In genomic region chr12:82168820-82169533, GRCm38 (mm10) we compare ENCODE assay signal across 8 mouse cellular contexts. TPM values are rescaled to one million over a fixed set of nuclear protein-coding genes. Genes with fewer than 3 reads are reported as not detected.
DNase-seq lines count a peak whose midpoint lies in the region; ATAC-seq and TF ChIP-seq lines count a peak whose summit lies in the region.

Sipa1l1 (plus strand) TSS chr12:82169320.

- H3K4me3 ChIP-seq in CH12.LX (replicated peaks in 1 of 3; ENCODE audit: low read depth in 2 of 3, low read length in 2 of 3, poor library complexity in 1 of 3), result peak within 1 kb of the TSS; percentile 75 to 82 (median 82)
- H3K4me3 ChIP-seq in forebrain, embryonic 12.5 days (replicated peaks), result peak within 1 kb of the TSS; percentile 89
- peak within 1 kb of the TSS; percentile 76 for H3K4me3 ChIP-seq in heart, postnatal 0 days (ENCODE audit: low read depth, low read length)
- H3K4me3 ChIP-seq in liver, embryonic 16.5 days (ENCODE audit: low read depth, low read length), result peak within 1 kb of the TSS; percentile 74
- H3K4me3 ChIP-seq in neural tube, embryonic 13.5 days, result peak within 1 kb of the TSS; percentile 86
- H3K4me3 ChIP-seq in testis, adult 2 months (ENCODE audit: control insufficient read depth, low read depth, low read length), result peak within 1 kb of the TSS; percentile 94

- dilution Hi-C loops in CH12.LX (cut with MboI; ENCODE audit: extremely low pct_ligation_motif_present, extremely low pct_unique_long_range_greater_than_20kb, low sequenced_read_pairs), result no loop called here

- in situ Hi-C loops in CH12.LX (cut with MboI; ENCODE audit: low pct_ligation_motif_present, low pct_unique_long_range_greater_than_20kb, low sequenced_read_pairs), result loop anchor here (10.0 kb wide), 1 partner anchor 306 kb away; no protein-coding TSS in a partner anchor

- peak; percentile 58 for TF ChIP-seq POLR2A in CH12.LX (IDR thresholded peaks at IDR 0.05; ENCODE audit: low read depth, low read length)
- TF ChIP-seq POLR2A in testis, adult 2 months (IDR thresholded peaks at IDR 0.05; ENCODE audit: control insufficient read depth, low read depth, low read length), result peak; percentile 81

- peak within 1 kb of the TSS; percentile 20; the same call in 1 of the 2 replicates for H3K27ac ChIP-seq in CH12.LX (ENCODE audit: insufficient read depth, low read depth)
- H3K27ac ChIP-seq in forebrain, embryonic 12.5 days, result peak within 1 kb of the TSS; percentile 98
- peak within 1 kb of the TSS; percentile 84 for H3K27ac ChIP-seq in heart, postnatal 0 days (ENCODE audit: low read depth)
- peak within 1 kb of the TSS; percentile 53; the same call in 1 of the 2 replicates for H3K27ac ChIP-seq in liver, embryonic 16.5 days (ENCODE audit: low read length)
- peak within 1 kb of the TSS; percentile 94 for H3K27ac ChIP-seq in neural tube, embryonic 13.5 days (replicated peaks)
- peak within 1 kb of the TSS; percentile 83 for H3K27ac ChIP-seq in testis, adult 2 months (ENCODE audit: control insufficient read depth, insufficient read depth, low read depth, low read length)

- no peak; the same call in 1 of the 2 replicates for TF ChIP-seq RAD21 in CH12.LX (IDR thresholded peaks at IDR 0.05; ENCODE audit: low read depth, low read length)

- peak in 1 of 2 experiments; percentile 23; a peak in 2 of 4 replicates for TF ChIP-seq CTCF in CH12.LX (conservative IDR thresholded peaks at IDR 0.05 in 1 of 2, IDR thresholded peaks at IDR 0.05 in 1 of 2; ENCODE audit: low read depth in 2 of 2, low read length in 2 of 2)
- TF ChIP-seq CTCF in heart, postnatal 0 days (IDR thresholded peaks at IDR 0.05; ENCODE audit: low read depth), result peak; percentile 9; the same call in 1 of the 2 replicates
- 0 out of 2 replicates have a peak, but pooled peaks have one; percentile 4 for TF ChIP-seq CTCF in testis, adult 2 months (IDR thresholded peaks at IDR 0.05; ENCODE audit: control insufficient read depth, insufficient read depth, insufficient replicate concordance, low read depth, low read length)

- peaks cover 0 to 12% of the 10 kb centered on the region in 2 experiments for H3K36me3 ChIP-seq in CH12.LX (replicated peaks in 1 of 2; ENCODE audit: control insufficient read depth in 1 of 2, insufficient read depth in 1 of 2, low read length in 1 of 2)
- no peaks in the 10 kb centered on the region for H3K36me3 ChIP-seq in forebrain, embryonic 12.5 days (replicated peaks)
- H3K36me3 ChIP-seq in heart, postnatal 0 days (replicated peaks; ENCODE audit: control insufficient read depth, insufficient read depth, low read length), result no peaks in the 10 kb centered on the region
- no peaks in the 10 kb centered on the region for H3K36me3 ChIP-seq in liver, embryonic 16.5 days (ENCODE audit: control insufficient read depth, insufficient read depth)
- H3K36me3 ChIP-seq in neural tube, embryonic 13.5 days, result no peaks in the 10 kb centered on the region
- H3K36me3 ChIP-seq in testis, adult 2 months (ENCODE audit: control insufficient read depth, insufficient read depth, low read length), result no peaks in the 10 kb centered on the region

- no peaks in the 10 kb centered on the region for H3K9me3 ChIP-seq in CH12.LX (replicated peaks; ENCODE audit: low read length)
- no peaks in the 10 kb centered on the region for H3K9me3 ChIP-seq in forebrain, embryonic 12.5 days
- H3K9me3 ChIP-seq in heart, postnatal 0 days (replicated peaks; ENCODE audit: control insufficient read depth, low read length), result no peaks in the 10 kb centered on the region
- no peaks in the 10 kb centered on the region for H3K9me3 ChIP-seq in liver, embryonic 16.5 days (replicated peaks; ENCODE audit: control insufficient read depth, low read length)
- no peaks in the 10 kb centered on the region for H3K9me3 ChIP-seq in neural tube, embryonic 13.5 days

- H3K79me2 ChIP-seq in CH12.LX (replicated peaks; ENCODE audit: control insufficient read depth, extremely low read depth, insufficient read depth, poor library complexity, severe bottlenecking), result peaks cover 4% of the 10 kb centered on the region; the same call in 1 of the 2 replicates

- peak; percentile 88 for ATAC-seq in forebrain, embryonic 12.5 days (ENCODE audit: low FRiP score)
- peak; percentile 91 for ATAC-seq in heart, postnatal 0 days (ENCODE audit: insufficient read depth, low read depth)
- peak; percentile 89 for ATAC-seq in liver, embryonic 16.5 days (ENCODE audit: low read depth)
- peak; percentile 95 for ATAC-seq in neural tube, embryonic 13.5 days (ENCODE audit: low read depth)

- H3K4me1 ChIP-seq in CH12.LX (ENCODE audit: control insufficient read depth in 1 of 2, insufficient read depth in 2 of 2), result peaks cover 0 to 54% of the 10 kb centered on the region in 2 experiments; a peak in 2 of 4 replicates
- peaks cover 47% of the 10 kb centered on the region for H3K4me1 ChIP-seq in forebrain, embryonic 12.5 days
- peaks cover 4% of the 10 kb centered on the region; the same call in 1 of the 2 replicates for H3K4me1 ChIP-seq in heart, postnatal 0 days (ENCODE audit: control insufficient read depth, insufficient read depth)
- H3K4me1 ChIP-seq in liver, embryonic 16.5 days (ENCODE audit: control insufficient read depth, low read depth, low read length), result peaks cover 10% of the 10 kb centered on the region
- peaks cover 50% of the 10 kb centered on the region for H3K4me1 ChIP-seq in neural tube, embryonic 13.5 days (replicated peaks)
- H3K4me1 ChIP-seq in testis, adult 2 months (ENCODE audit: control insufficient read depth, insufficient read depth, low read length), result peaks cover 7% of the 10 kb centered on the region

- no peak for TF ChIP-seq EP300 in CH12.LX (IDR thresholded peaks at IDR 0.05; ENCODE audit: low read length)
- no peak; the same call in 1 of the 2 replicates for TF ChIP-seq EP300 in heart, postnatal 0 days (IDR thresholded peaks at IDR 0.05; ENCODE audit: low read depth)

- peak within 1 kb of the TSS; percentile 75 for H3K9ac ChIP-seq in CH12.LX (ENCODE audit: insufficient read depth, low read depth)
- H3K9ac ChIP-seq in forebrain, embryonic 12.5 days, result peak within 1 kb of the TSS; percentile 96
- H3K9ac ChIP-seq in heart, postnatal 0 days (replicated peaks; ENCODE audit: low read depth, low read length), result peak within 1 kb of the TSS; percentile 92
- peak within 1 kb of the TSS; percentile 71 for H3K9ac ChIP-seq in liver, embryonic 16.5 days (ENCODE audit: low read depth, low read length)
- peak within 1 kb of the TSS; percentile 93 for H3K9ac ChIP-seq in neural tube, embryonic 13.5 days

- H3K27me3 ChIP-seq in CH12.LX (replicated peaks), result no peaks in the 10 kb centered on the region
- no peaks in the 10 kb centered on the region for H3K27me3 ChIP-seq in forebrain, embryonic 12.5 days
- no peaks in the 10 kb centered on the region for H3K27me3 ChIP-seq in heart, postnatal 0 days (ENCODE audit: control insufficient read depth, insufficient read depth, low read length)
- peaks cover 15% of the 10 kb centered on the region for H3K27me3 ChIP-seq in liver, embryonic 16.5 days (ENCODE audit: control insufficient read depth, insufficient read depth, low read depth, low read length)
- H3K27me3 ChIP-seq in neural tube, embryonic 13.5 days, result no peaks in the 10 kb centered on the region; the same call in 1 of the 2 replicates
- no peaks in the 10 kb centered on the region for H3K27me3 ChIP-seq in testis, adult 2 months (ENCODE audit: control insufficient read depth, insufficient read depth, low read length)

- whole genome bisulfite sequencing in forebrain, embryonic 12.5 days, result 2% methylated on average over 43 of the region's 43 CpGs
- WGBS in heart, postnatal 0 days, result 1% methylated on average over 38 of the region's 43 CpGs
- 1% methylated on average over 38 of the region's 43 CpGs for WGBS in liver, embryonic 16.5 days (ENCODE audit: insufficient replicate concordance)
- WGBS in neural tube, embryonic 13.5 days, result 2% methylated on average over 42 of the region's 43 CpGs

- H3K4me2 ChIP-seq in CH12.LX (ENCODE audit: insufficient read depth, low read depth, poor library complexity, severe bottlenecking), result peak within 1 kb of the TSS; percentile 100
- H3K4me2 ChIP-seq in forebrain, embryonic 12.5 days, result peak within 1 kb of the TSS; percentile 93
- H3K4me2 ChIP-seq in heart, postnatal 0 days (ENCODE audit: low read depth, low read length), result peak within 1 kb of the TSS; percentile 100
- peak within 1 kb of the TSS; percentile 85 for H3K4me2 ChIP-seq in liver, embryonic 16.5 days (ENCODE audit: low read depth, low read length)
- peak within 1 kb of the TSS; percentile 94 for H3K4me2 ChIP-seq in neural tube, embryonic 13.5 days

- DNase-seq in CH12.LX (ENCODE audit: extremely low read depth), result peak; percentile 98
- peak; percentile 87 for DNase-seq in c-Kit-positive CD71-positive TER-119-negative erythroid progenitor cells, embryonic 14.5 days (ENCODE audit: low read depth)
- peak; percentile 96 for DNase-seq in heart, postnatal 0 days (ENCODE audit: low spot score)
- peak; percentile 95 to 97 for DNase-seq in kidney, postnatal 4 days

TF ChIP-seq in CH12.LX, 34 proteins besides CTCF, POLR2A, EP300 and RAD21 (continues in another document):
- TF ChIP-seq CHD1 (IDR thresholded peaks at IDR 0.05; ENCODE audit: low read depth, low read length) (no peak), SMC3 (IDR thresholded peaks at IDR 0.05; ENCODE audit: low read depth, low read length) (no peak), CHD2 (IDR thresholded peaks at IDR 0.05; ENCODE audit: low read length) (peak; percentile 99), MAZ (IDR thresholded peaks at IDR 0.05; ENCODE audit: low read depth, low read length) (peak; percentile 93), JUN (IDR thresholded peaks at IDR 0.05; ENCODE audit: insufficient read depth, low read depth, low read length) (no peak), MAFK (IDR thresholded peaks at IDR 0.05; ENCODE audit: insufficient replicate concordance, low read length) (no peak), ELF1 (IDR thresholded peaks at IDR 0.05; ENCODE audit: low read depth, low read length) (peak; percentile 59; the same call in 1 of the 2 replicates), UBTF (IDR thresholded peaks at IDR 0.05; ENCODE audit: low read depth, low read length) (no peak), TBP (conservative IDR thresholded peaks at IDR 0.05; ENCODE audit: low read depth, low read length) (no peak), POLR2AphosphoS2 (IDR thresholded peaks at IDR 0.05; ENCODE audit: low read depth, low read length) (no peak), ZNF384 (IDR thresholded peaks at IDR 0.05; ENCODE audit: low read depth, low read length) (no peak)

RNA-seq across cellular contexts. Expression of gene Sipa1l1, which starts in this region (rescaled TPM):
- 18.7 and 23.6 TPM in 2 replicates for total RNA-seq in CH12.LX (2012; rRNA removed)
- total RNA-seq in CH12.LX (2014; rRNA removed), result 13.6 and 15.1 TPM in 2 replicates
- polyA plus RNA-seq in CH12.LX (2012; ENCODE audit: insufficient read length, low read depth), result 36.7 and 37.5 TPM in 2 replicates
- polyA plus RNA-seq in forebrain, embryonic 12.5 days (2016; fragmentation: Nextera tagmentation; extraction: Ambion mirVana), result 35.8 and 41.7 TPM in 2 replicates
- 17.1 and 18.4 TPM in 2 replicates for total RNA-seq in heart, postnatal 0 days (2014; rRNA removed; ENCODE audit: low replicate concordance)
- polyA plus RNA-seq in heart, postnatal 0 days (2015; fragmentation: Nextera tagmentation; extraction: Ambion mirVana), result 6.6 and 7.0 TPM in 2 replicates
- 4.0 and 4.2 TPM in 2 replicates for polyA plus RNA-seq in liver, embryonic 16.5 days (2015; fragmentation: Nextera tagmentation; extraction: Ambion mirVana)
- polyA plus RNA-seq in neural tube, embryonic 13.5 days (2015; fragmentation: Nextera tagmentation; extraction: Ambion mirVana), result 11.6 and 12.7 TPM in 2 replicates
- polyA plus RNA-seq in testis, adult 2 months (2012; rRNA removed), result 19.5 and 22.5 TPM in 2 replicates

Comparison
In these comparisons a context has a peak if more than half of its experiments do, and no peak if none do; other contexts are left out.
1. Peak in every context shown above with its lines: DNase-seq, ATAC-seq, H3K4me3 ChIP-seq and H3K27ac ChIP-seq.
2. H3K27ac ChIP-seq: peak in every context shown above with its lines; median percentile 98 in forebrain, embryonic 12.5 days; 94 in neural tube, embryonic 13.5 days; 84 in heart, postnatal 0 days; 83 in testis, adult 2 months; 53 in liver, embryonic 16.5 days; 20 in CH12.LX.